Mouse (Mus musculus): ENCODE results near the gene Zfp202. TPM values are rescaled to one million over a fixed set of nuclear protein-coding genes. Genes with fewer than 3 reads are reported as not detected.

The Zfp202 gene
- total RNA-seq, 4 experiments from 2014 or later: 3.2 to 4.6 (median 4.1) TPM

GRCm38 (mm10) chr9:40240311-40240710, 48.2 kb downstream of the Zfp202 start:
- no peak for DNase-seq (ENCODE audit: low spot score in 2 of 2)

- DNase-seq (ENCODE audit: low spot score in 2 of 2): peak; percentile 40 to 75
Observed at GRCm38 (mm10) chr9:40241223-40241801, 49.2 kb downstream of the Zfp202 start.

- peak; percentile 37 to 71 for DNase-seq (ENCODE audit: low spot score in 2 of 2)
Observed at GRCm38 (mm10) chr9:40241951-40242888, 50.1 kb downstream of the Zfp202 start.

- DNase-seq (ENCODE audit: low spot score in 2 of 2): no peak
Observed at GRCm38 (mm10) chr9:40245466-40245865, 53.4 kb downstream of the Zfp202 start.

GRCm38 (mm10) chr9:40245974-40246665, 54.0 kb downstream of the Zfp202 start:
- no peak for DNase-seq (ENCODE audit: low spot score in 2 of 2)

GRCm38 (mm10) chr9:40246702-40247101, 54.6 kb downstream of the Zfp202 start:
- DNase-seq (ENCODE audit: low spot score in 2 of 2): no peak

- DNase-seq (ENCODE audit: low spot score in 2 of 2): no peak
Observed at GRCm38 (mm10) chr9:40249106-40249505, 57.0 kb downstream of the Zfp202 start.

- no peak for DNase-seq (ENCODE audit: low spot score in 2 of 2)
Observed at GRCm38 (mm10) chr9:40252459-40252858, 60.3 kb downstream of the Zfp202 start.

Other genes starting within 250 kb of the Zfp202 start
- not detected for gene Olfr975, start 240.3 kb upstream of the Zfp202 start, total RNA-seq (2022)
- not detected for gene Olfr976, start 231.2 kb upstream of the Zfp202 start, total RNA-seq (2022)
- gene Olfr978, start 200.2 kb upstream of the Zfp202 start, total RNA-seq (2022): not detected
- gene Olfr979, start 188.9 kb upstream of the Zfp202 start, total RNA-seq (2022): not detected
- gene Olfr980, start 182.7 kb upstream of the Zfp202 start, total RNA-seq (2022): not detected
- not detected for gene Olfr981, start 170.9 kb upstream of the Zfp202 start, total RNA-seq (2022)
- gene Olfr982, start 118.5 kb upstream of the Zfp202 start, total RNA-seq (2022): not detected
- gene Olfr983, start 98.7 kb upstream of the Zfp202 start, total RNA-seq (2022): not detected
- gene Olfr984, start 78.1 kb upstream of the Zfp202 start, total RNA-seq (2022): not detected
- gene Olfr985, start 62.1 kb upstream of the Zfp202 start, total RNA-seq (2022): not detected
- gene Tmem225, start 44.2 kb upstream of the Zfp202 start, total RNA-seq (2022): not detected
- not detected for gene Olfr986, start 11.4 kb upstream of the Zfp202 start, total RNA-seq (2022)
- 100 to 1,000 TPM in 2 of 4 experiments, 10 to 100 TPM in 2; 88.1 to 117 (median 98.7) TPM for gene Scn3b, start 76.9 kb downstream of the Zfp202 start, total RNA-seq (2022)

All from left cerebral cortex, adult 8-10 months (tissue).